Mouse (Mus musculus): ENCODE results near the gene Trim54. TPM values are rescaled to one million over a fixed set of nuclear protein-coding genes. Genes with fewer than 3 reads are reported as not detected.

The Trim54 gene
- total and polyA plus RNA-seq, 3 experiments: not detected

GRCm38 (mm10) chr5:31162462-31162861 is 46.0 kb downstream of the Trim54 start:
- Histone ChIP-seq H3K9me3 (replicated peaks) (no peaks in the 10 kb centered on the region), H3K4me1 (ENCODE audit: insufficient read depth, low read depth, low read length) (peaks cover 9% of the 10 kb centered on the region), H3K27me3 (ENCODE audit: insufficient read depth, low read length) (no peaks in the 10 kb centered on the region), H3K36me3 (replicated peaks) (peaks cover 97% of the 10 kb centered on the region), H3K4me3 (ENCODE audit: low read depth, low read length) (no peak overlapping the region)
- no peak for TF ChIP-seq GATA2 (IDR thresholded peaks at IDR 0.05; ENCODE audit: borderline replicate concordance, low read depth, low read length)
- no peak for TF ChIP-seq POLR2AphosphoS5 (IDR thresholded peaks at IDR 0.05; ENCODE audit: insufficient replicate concordance, low read depth, low read length)
- no peak for TF ChIP-seq CTCF (IDR thresholded peaks at IDR 0.05; ENCODE audit: low read depth, low read length)
- TF ChIP-seq TAL1 (conservative IDR thresholded peaks at IDR 0.05; ENCODE audit: low read depth, low read length): no peak
- no peak for TF ChIP-seq GATA1 (IDR thresholded peaks at IDR 0.05; ENCODE audit: borderline replicate concordance, low read length)
- no peak for DNase-seq (ENCODE audit: low spot score)
- no peak for ATAC-seq (ENCODE audit: extremely low read depth, insufficient number of reproducible peaks, low FRiP score, poor library complexity, severe bottlenecking)

- ATAC-seq (ENCODE audit: extremely low read depth, insufficient number of reproducible peaks, low FRiP score, poor library complexity, severe bottlenecking): no peak
- H3K27me3 ChIP-seq (ENCODE audit: insufficient read depth, low read length): no peaks in the 10 kb centered on the region
- peaks cover 9% of the 10 kb centered on the region for H3K4me1 ChIP-seq (ENCODE audit: insufficient read depth, low read depth, low read length)
- H3K9me3 ChIP-seq (replicated peaks): no peaks in the 10 kb centered on the region
- DNase-seq (ENCODE audit: low spot score): no peak
- no peak overlapping the region for H3K4me3 ChIP-seq (ENCODE audit: low read depth, low read length)
- peaks cover 97% of the 10 kb centered on the region for H3K36me3 ChIP-seq (replicated peaks)
- TF ChIP-seq CTCF (IDR thresholded peaks at IDR 0.05; ENCODE audit: low read depth, low read length) (no peak), TAL1 (conservative IDR thresholded peaks at IDR 0.05; ENCODE audit: low read depth, low read length) (no peak), GATA2 (IDR thresholded peaks at IDR 0.05; ENCODE audit: borderline replicate concordance, low read depth, low read length) (no peak)
These were observed 48.4 kb downstream of the Trim54 start for GRCm38 (mm10) chr5:31164878-31165277.

DNA sequence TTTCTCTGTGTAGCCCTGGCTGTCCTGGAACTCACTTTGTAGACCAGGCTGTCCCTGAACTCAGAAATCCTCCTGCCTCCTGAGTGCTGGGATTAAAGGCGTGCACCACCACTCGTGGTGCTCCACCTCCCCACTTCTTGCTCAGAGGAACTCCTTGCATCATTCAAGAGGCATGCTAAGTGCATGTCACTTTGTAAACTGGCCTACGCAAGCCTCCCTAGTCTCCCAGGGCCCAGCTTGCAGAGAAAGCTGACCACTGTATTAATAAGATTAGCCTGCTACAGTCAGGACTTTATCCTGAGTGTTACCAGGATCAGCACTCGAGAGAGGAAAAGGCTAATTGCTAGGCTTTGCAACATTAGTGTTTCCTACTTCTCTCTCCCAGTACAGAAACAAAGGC is 52.1 kb downstream of the Trim54 start:
- TF ChIP-seq CTCF (IDR thresholded peaks at IDR 0.05; ENCODE audit: low read depth, low read length) (no peak), TAL1 (conservative IDR thresholded peaks at IDR 0.05; ENCODE audit: low read depth, low read length) (no peak), POLR2AphosphoS5 (IDR thresholded peaks at IDR 0.05; ENCODE audit: insufficient replicate concordance, low read depth, low read length) (no peak), GATA1 (IDR thresholded peaks at IDR 0.05; ENCODE audit: borderline replicate concordance, low read length) (no peak), GATA2 (IDR thresholded peaks at IDR 0.05; ENCODE audit: borderline replicate concordance, low read depth, low read length) (no peak)
- Histone ChIP-seq H3K9me3 (replicated peaks) (no peaks in the 10 kb centered on the region), H3K27me3 (ENCODE audit: insufficient read depth, low read length) (no peaks in the 10 kb centered on the region), H3K36me3 (replicated peaks) (peaks cover 95% of the 10 kb centered on the region), H3K4me3 (ENCODE audit: low read depth, low read length) (no peak overlapping the region), H3K4me1 (ENCODE audit: insufficient read depth, low read depth, low read length) (peaks cover 2% of the 10 kb centered on the region; the same call in 1 of the 2 replicates)
- no peak for ATAC-seq (ENCODE audit: extremely low read depth, insufficient number of reproducible peaks, low FRiP score, poor library complexity, severe bottlenecking)
- DNase-seq (ENCODE audit: low spot score): no peak

DNA sequence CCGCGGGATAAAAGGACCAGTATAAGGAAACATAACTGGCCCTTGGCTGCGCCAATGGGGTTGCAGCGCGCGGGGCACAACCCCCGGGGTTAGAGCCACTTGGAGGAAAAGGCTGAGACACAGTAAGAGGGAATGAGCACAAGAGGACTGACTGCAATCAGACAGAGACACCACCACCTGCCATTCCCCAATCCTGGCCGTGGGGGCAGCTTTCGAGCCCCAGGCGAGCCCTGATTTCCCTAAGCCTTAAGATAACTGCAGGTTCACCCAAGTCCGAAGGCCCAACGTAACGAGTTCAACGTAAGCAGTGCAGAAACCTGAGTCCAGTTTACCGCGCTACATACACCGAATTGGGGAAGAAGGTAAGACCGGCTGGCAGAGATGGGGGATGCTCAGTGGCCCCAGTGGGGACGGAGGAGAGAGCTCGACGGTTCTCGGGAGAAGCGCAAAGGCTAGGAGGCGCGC is 62.8 kb downstream of the Trim54 start:
- DNase-seq (ENCODE audit: low spot score): peak; percentile 87
- Histone ChIP-seq H3K27me3 (ENCODE audit: insufficient read depth, low read length) (no peaks in the 10 kb centered on the region), H3K9me3 (replicated peaks) (no peaks in the 10 kb centered on the region), H3K4me1 (ENCODE audit: insufficient read depth, low read depth, low read length) (peaks cover 31% of the 10 kb centered on the region), H3K36me3 (replicated peaks) (peaks cover 36% of the 10 kb centered on the region), H3K4me3 (ENCODE audit: low read depth, low read length) (peak overlapping the region; percentile 75)
- no peak for TF ChIP-seq GATA1 (IDR thresholded peaks at IDR 0.05; ENCODE audit: borderline replicate concordance, low read length)
- TF ChIP-seq POLR2AphosphoS5 (IDR thresholded peaks at IDR 0.05; ENCODE audit: insufficient replicate concordance, low read depth, low read length): no peak
- TF ChIP-seq GATA2 (IDR thresholded peaks at IDR 0.05; ENCODE audit: borderline replicate concordance, low read depth, low read length): no peak
- no peak for TF ChIP-seq TAL1 (conservative IDR thresholded peaks at IDR 0.05; ENCODE audit: low read depth, low read length)
- no peak for TF ChIP-seq CTCF (IDR thresholded peaks at IDR 0.05; ENCODE audit: low read depth, low read length)
- peak; percentile 43; the same call in 1 of the 2 replicates for ATAC-seq (ENCODE audit: extremely low read depth, insufficient number of reproducible peaks, low FRiP score, poor library complexity, severe bottlenecking)

DNA sequence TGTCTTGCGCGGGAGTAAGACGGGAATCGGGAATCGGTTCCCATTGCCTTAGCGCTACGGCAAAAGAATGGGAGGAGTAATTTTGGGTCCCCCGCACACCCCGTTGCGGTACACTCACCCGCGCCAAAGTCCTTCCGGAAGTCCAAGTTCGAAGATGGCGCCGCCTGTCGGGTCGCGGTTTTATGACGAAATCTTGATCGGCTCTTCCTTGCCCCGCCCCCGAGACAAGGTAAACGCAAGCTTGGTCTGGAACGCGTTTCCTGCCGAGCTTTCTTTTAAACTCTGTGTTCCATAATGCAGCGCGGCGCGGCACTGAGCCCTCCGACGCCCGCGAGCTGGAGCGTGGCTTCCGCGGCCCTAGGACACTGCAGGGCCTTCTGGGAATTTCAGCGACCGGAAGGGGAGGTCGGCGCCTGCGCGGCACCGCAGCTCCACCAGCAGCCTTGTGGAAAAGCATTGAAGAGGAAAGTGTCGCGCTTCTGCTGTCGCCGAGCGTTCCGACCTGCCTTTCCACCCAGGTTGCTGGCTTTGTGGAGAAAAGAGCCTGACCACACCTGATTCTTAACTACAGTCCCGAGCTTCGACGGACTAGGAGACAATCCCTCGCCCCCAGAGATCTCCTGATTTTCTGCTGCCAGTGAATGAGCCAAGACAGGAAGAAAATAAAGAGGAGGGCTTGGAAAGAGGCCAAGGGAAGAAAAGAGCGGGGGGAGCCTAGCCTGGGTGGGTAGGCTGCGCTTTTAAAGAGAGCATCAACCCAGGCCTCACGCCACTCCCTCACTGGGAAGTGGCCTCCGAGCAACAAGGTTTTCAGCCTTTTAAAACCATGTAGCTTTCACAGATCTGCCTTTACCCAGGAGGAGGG is 63.5 kb downstream of the Trim54 start, which contains the start of the genes Gm29609 and Gtf3c2:
Gm29609 (minus strand) TSS at position 146 of the 865 bp plus-strand sequence.
Gtf3c2 (minus strand) TSS at position 379 of the 865 bp plus-strand sequence.
- ATAC-seq (ENCODE audit: extremely low read depth, insufficient number of reproducible peaks, low FRiP score, poor library complexity, severe bottlenecking) (peak; percentile 76), DNase-seq (ENCODE audit: low spot score) (peak; percentile 80)
- Histone ChIP-seq H3K27me3 (ENCODE audit: insufficient read depth, low read length) (no peaks in the 10 kb centered on the region), H3K36me3 (replicated peaks) (peaks cover 29% of the 10 kb centered on the region), H3K9me3 (replicated peaks) (no peaks in the 10 kb centered on the region), H3K4me1 (ENCODE audit: insufficient read depth, low read depth, low read length) (peaks cover 32% of the 10 kb centered on the region), H3K4me3 (ENCODE audit: low read depth, low read length) (peak within 1 kb of the TSS; percentile 75)
- TF ChIP-seq POLR2AphosphoS5 (IDR thresholded peaks at IDR 0.05; ENCODE audit: insufficient replicate concordance, low read depth, low read length) (no peak), TAL1 (conservative IDR thresholded peaks at IDR 0.05; ENCODE audit: low read depth, low read length) (no peak), GATA2 (IDR thresholded peaks at IDR 0.05; ENCODE audit: borderline replicate concordance, low read depth, low read length) (no peak), CTCF (IDR thresholded peaks at IDR 0.05; ENCODE audit: low read depth, low read length) (no peak), GATA1 (IDR thresholded peaks at IDR 0.05; ENCODE audit: borderline replicate concordance, low read length) (no peak)

DNA sequence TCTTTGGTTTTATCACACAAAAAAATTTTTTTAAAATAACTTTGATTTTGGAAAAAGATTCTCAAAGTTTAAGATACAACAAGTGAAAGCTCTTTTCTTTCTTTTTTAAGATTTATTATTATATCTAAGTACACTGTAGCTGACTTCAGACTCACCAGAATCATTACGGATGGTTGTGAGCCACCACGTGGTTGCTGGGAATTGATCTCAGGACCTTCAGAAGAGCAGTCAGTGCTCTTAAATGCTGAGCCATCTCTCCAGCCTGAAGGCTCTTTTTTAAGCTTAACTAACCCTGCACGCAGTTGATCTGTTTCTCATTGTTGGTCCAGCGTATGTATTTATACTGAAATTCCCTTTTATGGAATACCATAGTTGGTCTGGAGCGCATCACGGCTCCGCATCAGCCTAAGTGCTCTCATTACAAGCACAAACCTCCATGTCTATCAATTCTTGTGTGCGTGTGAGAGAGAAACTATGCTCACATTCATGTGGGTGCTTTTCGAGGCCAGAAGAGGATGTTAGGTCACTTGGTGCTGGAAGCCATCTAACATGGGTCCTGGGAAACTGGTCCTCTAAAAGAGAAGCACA is 64.8 kb downstream of the Trim54 start:
- ATAC-seq (ENCODE audit: extremely low read depth, insufficient number of reproducible peaks, low FRiP score, poor library complexity, severe bottlenecking): no peak
- Histone ChIP-seq H3K9me3 (replicated peaks) (no peaks in the 10 kb centered on the region), H3K4me1 (ENCODE audit: insufficient read depth, low read depth, low read length) (peaks cover 35% of the 10 kb centered on the region), H3K36me3 (replicated peaks) (peaks cover 25% of the 10 kb centered on the region), H3K4me3 (ENCODE audit: low read depth, low read length) (no peak overlapping the region; the same call in 1 of the 2 replicates), H3K27me3 (ENCODE audit: insufficient read depth, low read length) (no peaks in the 10 kb centered on the region)
- TF ChIP-seq GATA1 (IDR thresholded peaks at IDR 0.05; ENCODE audit: borderline replicate concordance, low read length): no peak
- no peak for DNase-seq (ENCODE audit: low spot score)
